In the genomic region with DNA sequence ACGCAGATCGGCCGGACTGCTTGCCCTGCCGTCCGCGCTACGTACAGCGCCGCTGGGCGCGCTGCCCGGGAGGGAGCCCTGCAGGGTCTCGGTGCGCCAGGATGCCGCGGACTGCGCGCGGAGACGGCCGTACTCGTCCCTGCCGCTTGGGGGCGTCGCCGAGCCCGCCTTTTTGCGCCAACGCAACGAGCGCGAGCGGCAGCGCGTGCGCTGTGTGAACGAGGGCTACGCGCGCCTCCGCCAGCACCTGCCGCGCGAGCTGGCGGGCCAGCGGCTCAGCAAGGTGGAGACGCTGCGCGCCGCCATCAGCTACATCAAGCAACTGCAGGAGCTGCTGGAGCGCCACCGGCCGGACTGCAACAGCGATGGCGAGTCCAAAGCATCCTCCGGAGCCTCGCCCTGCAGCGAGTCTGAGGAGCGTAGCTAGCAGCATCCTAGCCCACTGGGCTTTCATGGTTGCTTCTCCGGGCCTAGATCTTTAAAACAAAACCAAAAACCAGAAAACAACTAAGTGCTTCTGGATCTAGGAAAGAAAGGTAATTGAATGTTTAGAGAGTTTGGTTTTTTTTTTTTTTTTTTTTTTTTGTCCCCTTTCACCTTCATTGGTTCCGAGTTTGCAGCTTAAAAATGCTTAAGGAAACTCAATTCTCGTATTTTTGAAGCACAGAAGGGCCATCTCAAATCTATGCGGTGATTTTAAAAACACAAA, we compare ENCODE assay signal across 7 mouse cellular contexts. TPM values are rescaled to one million over a fixed set of nuclear protein-coding genes. Genes with fewer than 3 reads are reported as not detected.
DNase-seq lines count a peak whose midpoint lies in the region; ATAC-seq and TF ChIP-seq lines count a peak whose summit lies in the region.

No protein-coding gene starts in this region.

- peak overlapping the region; percentile 35; the same call in 1 of the 2 replicates for H3K9ac ChIP-seq in limb, embryonic 11.5 days (ENCODE audit: low read length)
- peak overlapping the region; percentile 70 for H3K9ac ChIP-seq in midbrain, embryonic 13.5 days (replicated peaks)

- DNase-seq in adrenal gland, adult (ENCODE audit: inconsistent age in 2 of 2, low spot score in 1 of 2), result peak; percentile 61 to 85
- peak; percentile 90 to 93 for DNase-seq in cerebellum, postnatal 25 days
- DNase-seq in gastrocnemius, adult 2 months, result peak; percentile 53
- peak; percentile 62 to 69 for DNase-seq in kidney, adult 8-10 months
- peak; percentile 78 for DNase-seq in limb, embryonic 11.5 days (ENCODE audit: low spot score)
- peak; percentile 64 to 75 for DNase-seq in spleen, adult 18-20 months

- no peak overlapping the region for H3K27ac ChIP-seq in gastrocnemius, adult 2 months
- no peak overlapping the region for H3K27ac ChIP-seq in limb, embryonic 11.5 days (replicated peaks; ENCODE audit: low read depth, low read length)
- H3K27ac ChIP-seq in midbrain, embryonic 13.5 days, result peak overlapping the region; percentile 47; the same call in 1 of the 2 replicates

- WGBS in limb, embryonic 11.5 days, result under 1% methylated on average over 63 of the region's 63 CpGs
- under 1% methylated on average over 63 of the region's 63 CpGs for WGBS in midbrain, embryonic 13.5 days

- H3K4me2 ChIP-seq in limb, embryonic 11.5 days (ENCODE audit: low read depth, severe bottlenecking), result peak overlapping the region; percentile 77
- H3K4me2 ChIP-seq in midbrain, embryonic 13.5 days (replicated peaks), result peak overlapping the region; percentile 87

- no peaks in the 10 kb centered on the region for H3K9me3 ChIP-seq in limb, embryonic 11.5 days (ENCODE audit: control insufficient read depth, low read length)
- H3K9me3 ChIP-seq in midbrain, embryonic 13.5 days, result no peaks in the 10 kb centered on the region

- no peaks in the 10 kb centered on the region for H3K4me1 ChIP-seq in limb, embryonic 11.5 days (ENCODE audit: control insufficient read depth, insufficient read depth, low read length)
- peaks cover 15% of the 10 kb centered on the region for H3K4me1 ChIP-seq in midbrain, embryonic 13.5 days (replicated peaks)

- ATAC-seq in limb, embryonic 11.5 days (ENCODE audit: insufficient number of reproducible peaks, low FRiP score, low TSS enrichment, low read depth), result peak; percentile 63; the same call in 1 of the 2 replicates
- ATAC-seq in midbrain, embryonic 13.5 days, result peak; percentile 93

- H3K27me3 ChIP-seq in limb, embryonic 11.5 days (ENCODE audit: control insufficient read depth, insufficient read depth, low read length), result peaks cover 12% of the 10 kb centered on the region
- H3K27me3 ChIP-seq in midbrain, embryonic 13.5 days, result peaks cover 10% of the 10 kb centered on the region

- TF ChIP-seq CTCF in gastrocnemius, adult 2 months (IDR thresholded peaks at IDR 0.05), result peak; percentile 50

- no peaks in the 10 kb centered on the region for H3K36me3 ChIP-seq in limb, embryonic 11.5 days (ENCODE audit: control insufficient read depth, insufficient read depth, low read length)
- no peaks in the 10 kb centered on the region for H3K36me3 ChIP-seq in midbrain, embryonic 13.5 days

- peak overlapping the region; percentile 72 for H3K4me3 ChIP-seq in gastrocnemius, adult 2 months
- peak overlapping the region; percentile 41 for H3K4me3 ChIP-seq in limb, embryonic 11.5 days (ENCODE audit: low read depth, low read length)
- peak overlapping the region; percentile 57 for H3K4me3 ChIP-seq in midbrain, embryonic 13.5 days (replicated peaks)

- intact Hi-C loops in gastrocnemius, adult 2 months (cut with DNase I), result no loop called here

RNA-seq across cellular contexts. Expression of a gene that starts 1.2 kb away (rescaled TPM):
- not detected for total RNA-seq in gastrocnemius, adult 2 months (2021)
- 0.14 and 0.15 TPM in 2 replicates for polyA plus RNA-seq in limb, embryonic 11.5 days (2014; fragmentation: Nextera tagmentation; extraction: Ambion mirVana)
- 0.95 and 1.0 TPM in 2 replicates for polyA plus RNA-seq in midbrain, embryonic 13.5 days (2015; fragmentation: Nextera tagmentation; extraction: Ambion mirVana)

RNA-seq across cellular contexts. Expression of a gene that starts 11.7 kb away (rescaled TPM):
- 10 to 100 TPM; 15.0 to 19.9 TPM for total RNA-seq in gastrocnemius, adult 2 months (2021)
- 35.8 and 36.8 TPM in 2 replicates for polyA plus RNA-seq in limb, embryonic 11.5 days (2014; fragmentation: Nextera tagmentation; extraction: Ambion mirVana)
- 22.3 and 26.0 TPM in 2 replicates for polyA plus RNA-seq in midbrain, embryonic 13.5 days (2015; fragmentation: Nextera tagmentation; extraction: Ambion mirVana)

RNA-seq across cellular contexts. Expression of a gene that starts 29.0 kb away (rescaled TPM):
- total RNA-seq in gastrocnemius, adult 2 months (2021), result 10 to 100 TPM; 44.0 to 48.4 TPM
- polyA plus RNA-seq in limb, embryonic 11.5 days (2014; fragmentation: Nextera tagmentation; extraction: Ambion mirVana), result 213 and 215 TPM in 2 replicates
- polyA plus RNA-seq in midbrain, embryonic 13.5 days (2015; fragmentation: Nextera tagmentation; extraction: Ambion mirVana), result 191 and 196 TPM in 2 replicates
